Mouse (Mus musculus) lung, embryonic 16.5 days (tissue): ENCODE measurements at regions not wholly inside any gene's neighbourhood (a gene's known extent, or its start where the extent isn't known, plus 50 kb on each side); places are given as distances from the start of the nearest gene placed in this dataset.

Experiments
- ATAC-seq: fragments of 200-750 bp; cut with Nextera tagmentation; 2 replicates; pipeline ENCODE4 v1.8.0; 2017; ENCODE audit warnings: low read depth, mild to moderate bottlenecking, moderate library complexity
- H3K27ac ChIP-seq: fragments of 300-500 bp; sonication (generic); 2 replicates; pipeline ENCODE4 v1.5.1; 2014; ENCODE audit warnings: mild to moderate bottlenecking, control low read depth, low read length
- H3K27me3 ChIP-seq: fragments of 300-500 bp; sonication (generic); 2 replicates; pipeline ENCODE4 v1.6.1; 2014; ENCODE audit warnings: low read depth, low read length, mixed read lengths; ENCODE audit not compliant: control insufficient read depth, insufficient read depth
- H3K36me3 ChIP-seq: fragments of 300-500 bp; sonication (generic); 2 replicates; pipeline ENCODE4 v1.6.1; 2014; ENCODE audit warnings: low read length; ENCODE audit not compliant: control insufficient read depth, insufficient read depth
- H3K4me1 ChIP-seq: fragments of 300-500 bp; sonication (generic); replicated peaks from 2 replicates; pipeline ENCODE4 v1.6.1; 2014; ENCODE audit warnings: low read length, mixed read lengths; ENCODE audit not compliant: control insufficient read depth, insufficient read depth
- H3K4me2 ChIP-seq: fragments of 300-500 bp; sonication (generic); 2 replicates; pipeline ENCODE4 v1.6.1; 2014; ENCODE audit warnings: low read depth, low read length, control low read depth
- H3K4me3 ChIP-seq: fragments of 300-500 bp; sonication (generic); 2 replicates; pipeline ENCODE4 v1.5.1; 2014; ENCODE audit warnings: mild to moderate bottlenecking, low read length, control low read depth
- H3K9ac ChIP-seq: fragments of 300-500 bp; sonication (generic); 2 replicates; pipeline ENCODE4 v1.6.1; 2014; ENCODE audit warnings: low read length, control low read depth
- H3K9me3 ChIP-seq: fragments of 300-500 bp; sonication (generic); 2 replicates; pipeline ENCODE4 v1.6.1; 2016; ENCODE audit warnings: low read length; ENCODE audit not compliant: control insufficient read depth
- WGBS: fragments of 180-500 bp; shearing (Covaris S2); extraction: QIAGEN DNeasy Blood & Tissue Kit; methylation state at CpG from one replicate; pipeline ENCODE4 v1.1.7; 2014; 5-methylcytosine and 5-hydroxymethylcytosine counted together

DNA sequence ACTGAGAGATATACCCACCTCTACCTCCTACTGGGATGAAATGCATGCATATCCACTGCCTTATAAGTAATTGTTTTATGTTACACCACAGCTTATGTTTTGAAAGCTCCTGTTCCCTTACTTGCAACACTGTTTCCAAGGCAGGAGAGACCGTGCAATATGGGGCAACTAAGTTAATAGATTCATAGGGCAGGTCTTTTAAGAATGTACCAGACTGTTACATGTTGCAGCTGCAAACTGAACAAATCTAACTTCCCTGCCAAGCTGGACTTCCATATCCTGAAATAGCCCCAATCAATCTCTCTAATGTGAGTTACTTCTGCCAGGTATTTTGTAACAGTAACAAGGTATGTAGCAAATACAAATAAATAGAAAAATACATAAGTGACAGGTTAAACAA is 1478.0 kb upstream of the 1700008P02Rik start:
- H3K36me3 ChIP-seq, result no peaks in the 10 kb centered on the region
- H3K4me1 ChIP-seq, result no peaks in the 10 kb centered on the region
- no peaks in the 10 kb centered on the region for H3K9me3 ChIP-seq
- no peak overlapping the region for H3K4me2 ChIP-seq
- H3K4me3 ChIP-seq, result no peak overlapping the region
- H3K27ac ChIP-seq, result no peak overlapping the region
- ATAC-seq, result no peak
- H3K9ac ChIP-seq, result no peak overlapping the region
- 65% methylated on average over 1 of the region's 1 CpGs for WGBS
- H3K27me3 ChIP-seq, result no peaks in the 10 kb centered on the region

DNA sequence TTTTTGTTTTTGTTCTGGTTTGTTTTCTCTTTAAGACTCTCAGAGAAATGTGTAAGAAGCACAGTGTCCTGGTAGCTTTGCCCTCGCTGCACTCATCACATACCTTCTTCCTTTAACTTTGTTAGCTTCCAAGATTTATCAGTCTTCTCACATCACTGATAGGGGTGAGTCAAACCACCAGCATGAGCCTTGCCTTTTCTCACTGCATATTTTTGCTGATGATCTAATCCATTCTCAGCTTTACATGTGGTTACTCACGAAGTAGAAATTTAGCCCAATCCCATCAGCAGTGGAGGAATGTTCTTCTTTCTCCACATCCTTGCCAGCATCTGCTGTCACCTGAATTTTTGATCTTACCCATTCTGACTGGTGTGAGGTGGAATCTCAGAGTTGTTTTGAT is 1464.5 kb upstream of the 1700008P02Rik start:
- no peak for ATAC-seq
- Histone ChIP-seq H3K4me1 (no peaks in the 10 kb centered on the region), H3K27ac (no peak overlapping the region), H3K9me3 (no peaks in the 10 kb centered on the region), H3K9ac (no peak overlapping the region), H3K4me3 (no peak overlapping the region), H3K4me2 (no peak overlapping the region), H3K36me3 (no peaks in the 10 kb centered on the region), H3K27me3 (no peaks in the 10 kb centered on the region)
- 48% methylated on average over 2 of the region's 2 CpGs for WGBS

DNA sequence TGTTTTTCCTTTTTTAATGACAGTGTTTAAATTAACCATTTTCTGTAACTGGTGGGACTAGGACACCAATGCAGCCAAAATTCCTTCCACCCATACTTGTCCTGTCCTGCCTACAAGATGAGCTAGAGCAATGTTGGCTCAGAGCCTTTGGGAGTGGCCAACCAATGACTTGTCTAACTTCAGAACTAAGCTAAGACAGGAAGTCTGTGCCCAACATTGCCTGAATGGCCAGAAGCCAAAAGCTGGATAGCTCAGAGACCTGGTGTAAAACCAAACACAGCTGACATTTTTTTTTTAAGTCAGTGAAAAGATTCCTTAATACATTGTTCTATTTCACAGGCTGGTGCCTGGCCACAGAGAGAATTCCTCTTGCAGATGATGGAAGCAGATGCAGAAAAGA is 1433.5 kb upstream of the 1700008P02Rik start:
- Histone ChIP-seq H3K36me3 (no peaks in the 10 kb centered on the region), H3K4me1 (no peaks in the 10 kb centered on the region)

DNA sequence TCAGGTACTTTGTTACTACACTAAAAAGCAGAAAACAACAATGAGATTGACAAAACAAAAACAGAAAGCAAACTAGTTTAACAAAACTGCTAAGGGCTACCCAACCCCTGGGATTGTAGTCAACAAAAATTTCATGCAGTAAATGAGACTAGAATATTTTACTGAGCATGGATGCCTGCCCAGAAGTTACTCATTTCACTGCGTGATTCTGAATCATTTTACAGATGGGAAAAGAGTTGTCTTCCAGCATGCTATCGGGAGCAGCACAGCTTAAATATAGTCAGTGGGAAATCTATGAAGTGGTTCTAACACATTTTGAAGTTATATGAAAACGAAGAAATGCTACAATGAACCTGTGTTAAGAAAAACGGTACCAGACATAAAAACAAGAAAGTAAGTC is 1430.9 kb upstream of the 1700008P02Rik start:
- Histone ChIP-seq H3K27ac (no peak overlapping the region), H3K27me3 (no peaks in the 10 kb centered on the region), H3K9me3 (no peaks in the 10 kb centered on the region), H3K4me1 (no peaks in the 10 kb centered on the region), H3K4me3 (no peak overlapping the region), H3K9ac (no peak overlapping the region), H3K4me2 (no peak overlapping the region), H3K36me3 (no peaks in the 10 kb centered on the region)
- no peak for ATAC-seq
- WGBS, result 84% methylated on average over 4 of the region's 4 CpGs

More for the DNA sequence above, 1433.5 kb upstream of the 1700008P02Rik start:
- no peaks in the 10 kb centered on the region for H3K9me3 ChIP-seq
- H3K9ac ChIP-seq, result no peak overlapping the region
- H3K27me3 ChIP-seq, result no peaks in the 10 kb centered on the region
- no peak overlapping the region for H3K4me3 ChIP-seq
- no peak for ATAC-seq
- no peak overlapping the region for H3K4me2 ChIP-seq
- no peak overlapping the region for H3K27ac ChIP-seq

DNA sequence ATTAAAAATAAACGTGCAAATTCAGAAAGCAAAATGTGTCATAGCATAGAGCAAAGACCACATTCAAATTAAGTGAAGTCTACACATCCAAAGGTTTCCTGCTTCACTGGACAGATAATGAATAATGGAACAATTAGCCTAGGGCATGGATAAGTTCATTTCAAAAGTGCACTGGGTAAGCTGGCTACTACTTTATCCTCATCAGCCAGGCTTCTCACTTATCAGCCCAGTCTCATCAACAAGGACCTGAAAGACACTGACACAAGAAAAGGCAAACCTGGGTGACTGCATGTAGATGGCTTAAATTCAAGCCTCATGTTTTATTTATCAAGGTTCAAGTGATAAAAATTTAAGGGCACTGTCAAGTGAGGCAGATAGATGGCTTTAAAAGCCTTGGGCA is 1429.5 kb upstream of the 1700008P02Rik start:
- H3K4me1 ChIP-seq, result no peaks in the 10 kb centered on the region
- no peaks in the 10 kb centered on the region for H3K9me3 ChIP-seq
- no peaks in the 10 kb centered on the region for H3K36me3 ChIP-seq
- ATAC-seq, result no peak
- H3K27me3 ChIP-seq, result no peaks in the 10 kb centered on the region
- H3K4me2 ChIP-seq, result no peak overlapping the region
- H3K4me3 ChIP-seq, result no peak overlapping the region
- WGBS, result 66% methylated on average over 1 of the region's 1 CpGs
- H3K9ac ChIP-seq, result no peak overlapping the region
- no peak overlapping the region for H3K27ac ChIP-seq

DNA sequence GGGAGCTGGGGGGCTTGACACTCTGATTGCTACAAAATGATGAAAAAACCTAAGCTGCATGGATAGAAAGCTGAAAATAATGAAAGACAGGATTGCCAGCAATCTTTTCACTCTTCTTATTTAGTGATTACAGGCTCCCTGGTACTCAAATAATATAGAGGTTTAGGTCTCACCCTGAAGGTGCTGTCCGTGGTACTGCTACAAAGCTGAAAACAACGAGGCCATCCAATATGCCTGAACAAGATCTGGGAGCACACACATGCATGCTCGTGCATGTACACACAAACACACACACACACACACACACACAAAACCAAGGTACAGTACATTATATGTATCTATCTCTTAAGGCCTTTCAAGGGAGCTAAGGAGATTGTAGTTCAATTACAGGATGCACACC is 1426.1 kb upstream of the 1700008P02Rik start:
- no peaks in the 10 kb centered on the region for H3K9me3 ChIP-seq
- no peaks in the 10 kb centered on the region for H3K36me3 ChIP-seq
- no peak overlapping the region for H3K4me2 ChIP-seq
- H3K4me3 ChIP-seq, result no peak overlapping the region
- H3K27ac ChIP-seq, result no peak overlapping the region
- no peak for ATAC-seq
- no peaks in the 10 kb centered on the region for H3K27me3 ChIP-seq
- WGBS, result 41% methylated on average over 3 of the region's 3 CpGs
- H3K9ac ChIP-seq, result no peak overlapping the region
- no peaks in the 10 kb centered on the region for H3K4me1 ChIP-seq

DNA sequence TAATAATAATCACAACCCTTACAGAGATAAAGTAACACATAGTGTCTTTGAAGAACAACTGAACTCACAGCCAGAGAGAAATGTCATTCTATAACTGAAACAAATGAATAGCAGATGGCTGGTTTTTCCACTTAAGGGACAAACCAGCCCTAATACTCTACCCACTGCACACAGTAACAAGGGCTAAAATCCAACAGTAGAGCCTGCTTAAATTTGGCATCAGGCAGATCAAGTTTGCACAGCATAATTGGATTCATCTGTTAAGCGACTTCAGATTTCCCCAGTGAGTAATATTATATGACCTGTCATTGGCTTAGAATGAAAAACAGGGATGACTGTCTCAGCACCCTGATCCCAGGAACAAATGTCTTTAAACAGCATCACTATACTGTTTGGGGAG is 1416.5 kb upstream of the 1700008P02Rik start:
- Histone ChIP-seq H3K4me1 (no peaks in the 10 kb centered on the region), H3K27ac (no peak overlapping the region), H3K36me3 (no peaks in the 10 kb centered on the region), H3K9me3 (no peaks in the 10 kb centered on the region), H3K4me2 (no peak overlapping the region), H3K4me3 (no peak overlapping the region), H3K27me3 (no peaks in the 10 kb centered on the region), H3K9ac (no peak overlapping the region)
- 60% methylated on average over 1 of the region's 1 CpGs for WGBS
- no peak for ATAC-seq

DNA sequence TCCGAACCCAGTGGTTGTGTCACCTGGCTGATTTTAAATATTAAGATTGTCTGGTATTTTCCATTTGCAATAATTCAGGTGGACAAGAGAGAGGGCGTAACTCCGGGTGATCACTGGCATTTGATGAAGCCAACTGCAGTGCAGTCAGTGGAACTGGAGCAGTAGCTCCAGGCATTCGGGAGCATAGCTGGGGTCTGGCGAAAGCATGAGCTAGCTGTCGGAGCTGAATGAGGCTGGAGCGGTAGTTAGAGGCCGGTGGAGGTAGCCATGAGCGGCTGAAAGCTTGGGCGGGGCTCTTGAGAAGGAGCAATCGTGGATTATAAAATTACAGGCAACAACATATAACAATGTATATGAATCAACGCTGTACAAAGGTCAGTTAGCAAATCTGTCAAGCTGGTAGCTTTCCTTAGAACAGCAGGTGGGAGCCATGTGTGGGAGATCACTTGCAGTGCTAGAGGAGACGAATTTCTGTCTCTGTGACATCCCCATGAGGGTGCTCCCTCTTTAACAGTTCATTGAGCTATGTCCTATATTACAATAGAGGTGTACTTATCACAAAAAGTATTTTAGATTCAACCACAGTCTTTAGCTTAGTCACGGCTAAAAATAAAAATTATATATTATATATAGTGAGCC is 1415.0 kb upstream of the 1700008P02Rik start:
- Histone ChIP-seq H3K4me3 (no peak overlapping the region), H3K27ac (no peak overlapping the region), H3K9me3 (no peaks in the 10 kb centered on the region), H3K27me3 (no peaks in the 10 kb centered on the region), H3K36me3 (no peaks in the 10 kb centered on the region), H3K4me2 (no peak overlapping the region), H3K9ac (no peak overlapping the region), H3K4me1 (no peaks in the 10 kb centered on the region)
- no peak for ATAC-seq
- WGBS, result 86% methylated on average over 14 of the region's 14 CpGs

DNA sequence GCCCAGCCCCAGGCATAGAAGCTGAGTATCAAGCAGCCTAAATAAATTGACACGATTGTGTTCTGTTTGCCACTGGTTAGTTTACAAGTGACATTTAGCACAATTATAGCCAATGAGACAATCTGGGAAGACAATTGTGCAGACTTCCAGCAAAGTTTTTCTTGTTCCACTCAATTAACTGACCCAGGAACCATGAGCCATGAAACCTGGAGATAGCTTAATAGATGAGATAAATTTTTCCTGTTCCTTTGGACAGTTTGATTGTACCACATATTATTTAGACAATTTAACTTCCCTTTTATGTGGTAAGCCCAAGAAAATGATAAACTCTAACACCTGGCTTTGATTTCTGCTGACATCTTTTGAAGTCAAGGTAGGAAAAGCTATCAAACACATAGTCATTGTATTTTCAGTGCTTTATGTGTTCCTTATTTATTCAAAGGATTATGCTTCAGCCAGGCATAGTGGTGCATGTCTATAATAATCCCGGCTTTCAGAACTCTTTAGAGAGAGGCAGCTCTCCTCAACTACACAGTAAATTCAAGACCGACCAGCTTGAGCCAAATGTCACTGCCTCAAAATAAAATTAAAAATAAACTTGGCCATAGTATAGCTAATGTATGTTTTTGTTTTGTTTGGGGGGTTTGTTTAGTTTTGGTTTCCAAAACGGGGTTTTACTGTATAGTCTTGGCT is 1406.2 kb upstream of the 1700008P02Rik start:
- no peaks in the 10 kb centered on the region for H3K9me3 ChIP-seq
- H3K27ac ChIP-seq, result no peak overlapping the region
- no peaks in the 10 kb centered on the region for H3K36me3 ChIP-seq
- no peaks in the 10 kb centered on the region for H3K27me3 ChIP-seq
- no peak for ATAC-seq
- H3K4me1 ChIP-seq, result no peaks in the 10 kb centered on the region
- H3K4me2 ChIP-seq, result no peak overlapping the region
- WGBS, result 73% methylated on average over 4 of the region's 4 CpGs
- no peak overlapping the region for H3K9ac ChIP-seq
- no peak overlapping the region for H3K4me3 ChIP-seq
